Mouse (Mus musculus) macrophage (primary cell): Measurements from ENCODE around the gene Tctex1d1. TPM values are rescaled to one million over a fixed set of nuclear protein-coding genes. Genes with fewer than 3 reads are reported as not detected.

Experiments
- H3K27ac ChIP-seq: fragments of 350-480 bp; formaldehyde crosslinking; 2 replicates; pipeline ENCODE4 v1.9.0; 2021
- H3K36me3 ChIP-seq: fragments of 350-480 bp; formaldehyde crosslinking; 2 replicates; pipeline ENCODE4 v1.9.0; 2021; ENCODE audit errors: inconsistent target
- H3K4me3 ChIP-seq: fragments of 350-480 bp; formaldehyde crosslinking; 2 replicates; pipeline ENCODE4 v1.9.0; 2021; ENCODE audit errors: inconsistent target
- H3K79me2 ChIP-seq: fragments of 350-480 bp; formaldehyde crosslinking; 2 replicates; pipeline ENCODE4 v1.9.0; 2021; ENCODE audit errors: inconsistent target
- whole genome bisulfite sequencing: methylation state at CpG from one replicate; pipeline ENCODE4 v1.1.7; 2026; ENCODE audit warnings: inconsistent platforms; ENCODE audit not compliant: missing documents; 5-methylcytosine and 5-hydroxymethylcytosine counted together
- polyA plus RNA-seq: library from polyadenylated mRNA; stranded (reverse); fragments of 250-400 nt; gene quantifications from 3 replicates; pipeline ENCODE4 v1.2.4, GENCODE M21; 2018; ENCODE audit warnings: inconsistent platforms

Tctex1d1 gene
- polyA plus RNA-seq, 1 experiment from 2014 or later: not detected

GRCm38 (mm10) chr4:103005190-103005945 is 27.0 kb downstream of the Tctex1d1 start:
- Histone ChIP-seq H3K27ac (no peak overlapping the region), H3K4me3 (no peak overlapping the region), H3K36me3 (no peaks in the 10 kb centered on the region), H3K79me2 (no peaks in the 10 kb centered on the region)
- WGBS: 89% methylated on average over 15 of the region's 15 CpGs

GRCm38 (mm10) chr4:103006266-103006665 is 27.9 kb downstream of the Tctex1d1 start:
- 91% methylated on average over 5 of the region's 5 CpGs for WGBS
- Histone ChIP-seq H3K79me2 (no peaks in the 10 kb centered on the region), H3K36me3 (no peaks in the 10 kb centered on the region), H3K27ac (no peak overlapping the region), H3K4me3 (no peak overlapping the region)

DNA sequence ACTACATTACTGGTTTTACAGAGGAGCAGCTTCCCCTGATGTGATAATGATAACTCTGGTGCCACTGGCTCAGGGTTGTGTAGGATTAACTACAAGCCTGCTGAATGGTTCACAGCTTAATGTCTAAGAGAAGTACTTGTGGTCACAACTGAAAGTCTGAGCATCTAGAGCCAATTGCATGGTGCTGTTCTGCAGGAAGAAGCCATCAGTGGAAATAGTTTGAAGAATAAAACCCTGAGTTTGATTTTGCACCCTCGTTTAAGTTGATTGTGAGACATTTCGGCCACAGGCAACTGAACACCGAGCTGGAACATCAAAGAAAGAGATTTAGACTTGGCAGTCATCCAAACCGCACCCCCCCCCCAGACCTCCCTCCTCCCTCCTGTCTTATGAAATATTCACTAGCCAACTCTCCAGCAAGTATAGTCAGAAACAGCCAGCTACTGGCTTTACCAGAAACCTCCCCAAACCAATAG is 28.6 kb downstream of the Tctex1d1 start:
- H3K79me2 ChIP-seq: no peaks in the 10 kb centered on the region
- no peak overlapping the region for H3K27ac ChIP-seq
- H3K36me3 ChIP-seq: no peaks in the 10 kb centered on the region
- H3K4me3 ChIP-seq: no peak overlapping the region
- 13% methylated on average over 4 of the region's 4 CpGs for WGBS

DNA sequence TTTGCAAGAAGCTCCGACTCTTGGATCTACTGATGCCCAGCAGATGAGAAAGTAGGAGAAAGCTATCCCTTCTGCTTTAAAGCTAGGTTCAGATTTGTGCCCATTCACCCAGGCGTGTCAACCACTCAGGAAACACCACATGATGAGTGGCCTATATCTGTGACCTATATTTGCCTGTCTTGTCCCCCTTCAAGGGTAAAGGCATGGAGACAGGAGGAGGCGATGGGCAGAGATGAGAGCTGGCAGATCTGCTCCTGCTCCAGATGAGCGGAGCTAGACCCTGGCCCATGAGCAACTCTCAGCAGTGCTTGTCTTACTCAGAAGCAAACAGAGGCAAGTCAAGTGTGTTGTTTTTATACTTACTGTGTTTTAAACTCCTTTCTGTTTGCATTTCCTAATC is 32.3 kb downstream of the Tctex1d1 start:
- 90% methylated on average over 4 of the region's 4 CpGs for WGBS
- Histone ChIP-seq H3K36me3 (no peaks in the 10 kb centered on the region), H3K4me3 (no peak overlapping the region), H3K79me2 (no peaks in the 10 kb centered on the region), H3K27ac (no peak overlapping the region)

DNA sequence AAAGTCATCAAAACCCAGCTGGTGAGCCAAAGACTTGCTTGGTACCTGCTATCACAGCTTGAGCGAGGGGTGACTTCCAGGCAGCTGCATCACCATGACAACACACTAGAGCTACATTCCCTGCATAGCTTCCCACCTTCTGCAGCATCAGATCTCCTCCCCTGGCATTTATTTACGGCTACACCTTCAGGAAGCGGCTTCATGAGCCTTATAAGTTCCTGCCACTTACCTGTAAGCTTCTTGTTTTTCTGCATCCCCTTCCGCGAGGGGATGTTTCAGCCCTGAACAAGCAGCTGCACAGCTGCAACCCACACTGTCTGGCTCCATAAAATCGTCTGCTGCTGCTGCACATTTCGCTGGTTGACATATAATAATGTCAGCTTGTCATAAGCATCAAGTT is 33.4 kb downstream of the Tctex1d1 start:
- no peaks in the 10 kb centered on the region for H3K36me3 ChIP-seq
- H3K79me2 ChIP-seq: no peaks in the 10 kb centered on the region
- WGBS: 82% methylated on average over 7 of the region's 7 CpGs
- H3K27ac ChIP-seq: no peak overlapping the region
- H3K4me3 ChIP-seq: no peak overlapping the region

DNA sequence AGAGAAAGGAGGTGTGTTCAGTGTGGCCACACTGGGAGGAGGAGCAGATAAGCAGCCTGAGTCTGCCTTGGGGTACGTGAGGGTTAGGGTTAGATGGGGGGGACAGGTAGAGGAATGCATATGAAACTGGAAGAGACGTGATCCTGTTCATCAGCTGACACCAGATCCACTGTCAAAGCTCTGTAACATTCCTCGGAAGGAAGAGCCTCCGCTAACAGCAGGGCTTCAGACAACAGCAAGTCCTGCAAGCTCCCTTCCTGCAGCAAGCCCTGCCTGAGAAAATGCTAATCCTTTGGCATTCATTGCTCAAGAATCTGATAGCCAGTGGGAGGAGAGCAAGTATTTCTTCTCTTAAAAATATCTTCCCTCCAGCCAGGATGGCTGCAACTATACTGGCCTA is 35.1 kb downstream of the Tctex1d1 start:
- Histone ChIP-seq H3K27ac (no peak overlapping the region), H3K79me2 (no peaks in the 10 kb centered on the region), H3K36me3 (no peaks in the 10 kb centered on the region), H3K4me3 (no peak overlapping the region)
- WGBS: 88% methylated on average over 4 of the region's 4 CpGs

DNA sequence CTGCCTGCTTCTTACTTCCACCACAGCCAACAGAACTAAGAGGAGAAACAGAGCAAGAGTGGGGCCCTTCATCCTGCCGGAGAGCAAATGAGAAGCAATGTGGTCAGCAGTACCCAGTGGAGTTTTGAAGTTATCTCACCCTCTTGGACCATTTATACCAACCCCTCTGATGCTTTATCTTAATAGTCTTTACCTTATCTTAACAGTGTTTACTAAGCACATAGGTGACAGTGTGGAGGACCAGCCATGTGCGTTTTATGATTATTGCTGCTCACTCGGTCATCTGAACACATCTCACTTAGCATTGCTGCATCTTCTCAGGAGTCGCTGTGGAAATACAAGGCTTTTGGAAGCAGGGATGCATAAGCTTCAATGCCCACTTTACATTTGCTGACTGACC is 48.2 kb downstream of the Tctex1d1 start, which contains the start of gene Insl5:
TSS of gene Insl5 (minus strand) at position 222 of the 400 bp plus-strand sequence.
- Histone ChIP-seq H3K36me3 (no peaks in the 10 kb centered on the region), H3K79me2 (no peaks in the 10 kb centered on the region), H3K27ac (no peak within 1 kb of the TSS), H3K4me3 (no peak within 1 kb of the TSS)
- 96% methylated on average over 4 of the region's 4 CpGs for WGBS

DNA sequence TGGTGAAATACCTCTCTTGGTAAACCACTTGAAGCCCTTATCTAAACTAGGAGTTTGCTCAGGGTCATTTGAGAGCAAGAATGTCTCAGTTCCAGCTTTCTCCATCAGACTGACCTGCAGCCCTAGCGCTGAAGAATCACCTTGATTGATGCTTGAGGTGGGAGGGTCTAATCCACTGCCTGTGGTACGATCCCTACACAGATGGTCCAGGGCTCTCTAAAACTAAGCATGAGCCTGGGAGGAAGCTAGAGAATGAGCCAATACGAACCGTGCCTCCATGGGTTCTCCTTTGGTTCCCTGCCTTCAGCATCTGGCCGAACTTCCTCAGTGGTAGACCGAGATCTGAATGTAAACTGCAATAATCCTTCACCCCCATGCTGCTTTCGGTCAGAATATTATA is 49.3 kb downstream of the Tctex1d1 start:
- H3K36me3 ChIP-seq: no peaks in the 10 kb centered on the region
- no peaks in the 10 kb centered on the region for H3K79me2 ChIP-seq
- H3K27ac ChIP-seq: no peak overlapping the region

GRCm38 (mm10) chr4:103028177-103029088 is 50.0 kb downstream of the Tctex1d1 start:
- H3K79me2 ChIP-seq: no peaks in the 10 kb centered on the region
- H3K27ac ChIP-seq: no peak overlapping the region
- no peak overlapping the region for H3K4me3 ChIP-seq
- WGBS: 95% methylated on average over 13 of the region's 13 CpGs
- no peaks in the 10 kb centered on the region for H3K36me3 ChIP-seq

More for the DNA sequence above, 49.3 kb downstream of the Tctex1d1 start:
- 85% methylated on average over 7 of the region's 7 CpGs for WGBS
- no peak overlapping the region for H3K4me3 ChIP-seq

DNA sequence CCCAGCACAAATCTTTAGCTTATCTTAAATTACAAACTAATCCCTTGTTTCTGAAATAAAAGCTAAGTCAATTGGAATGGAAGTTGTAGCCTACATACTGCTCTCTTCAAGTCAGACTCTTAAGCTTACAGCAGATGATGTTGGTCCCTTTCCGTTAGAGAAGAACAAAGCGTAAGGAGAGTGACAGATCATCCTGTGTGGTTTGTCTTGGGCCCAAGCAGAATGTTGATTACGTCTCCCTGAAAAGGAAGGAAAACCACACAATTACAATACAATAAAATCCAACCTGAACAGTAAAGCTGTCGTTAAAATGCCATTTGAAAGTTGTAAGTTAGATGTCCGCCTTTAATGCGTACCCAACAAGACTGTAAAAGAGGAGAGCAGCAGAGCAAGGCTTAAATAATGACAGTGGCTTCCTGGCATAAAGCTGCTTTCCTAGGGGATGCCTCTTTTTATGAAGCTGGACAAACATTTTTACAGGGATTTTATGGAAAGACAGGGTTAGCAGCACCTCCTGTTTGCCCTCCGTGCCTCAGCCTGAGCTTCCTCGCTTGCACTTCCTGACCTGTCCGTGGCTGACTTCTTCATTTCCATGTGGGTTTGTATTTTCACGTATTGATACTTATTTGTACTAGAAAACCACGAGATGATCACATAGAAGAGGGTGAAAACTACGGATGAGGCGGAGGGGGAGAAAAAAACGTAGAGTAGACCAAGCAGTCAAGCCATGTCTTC is 60.9 kb downstream of the Tctex1d1 start:
- no peaks in the 10 kb centered on the region for H3K79me2 ChIP-seq
- H3K4me3 ChIP-seq: no peak overlapping the region
- H3K27ac ChIP-seq: no peak overlapping the region
- 29% methylated on average over 14 of the region's 14 CpGs for WGBS
- no peaks in the 10 kb centered on the region for H3K36me3 ChIP-seq

- no peaks in the 10 kb centered on the region for H3K36me3 ChIP-seq
- 6% methylated on average over 5 of the region's 5 CpGs for WGBS
- H3K4me3 ChIP-seq: no peak overlapping the region
- no peak overlapping the region for H3K27ac ChIP-seq
- H3K79me2 ChIP-seq: no peaks in the 10 kb centered on the region
Observed at GRCm38 (mm10) chr4:103039838-103040191, 61.4 kb downstream of the Tctex1d1 start.

DNA sequence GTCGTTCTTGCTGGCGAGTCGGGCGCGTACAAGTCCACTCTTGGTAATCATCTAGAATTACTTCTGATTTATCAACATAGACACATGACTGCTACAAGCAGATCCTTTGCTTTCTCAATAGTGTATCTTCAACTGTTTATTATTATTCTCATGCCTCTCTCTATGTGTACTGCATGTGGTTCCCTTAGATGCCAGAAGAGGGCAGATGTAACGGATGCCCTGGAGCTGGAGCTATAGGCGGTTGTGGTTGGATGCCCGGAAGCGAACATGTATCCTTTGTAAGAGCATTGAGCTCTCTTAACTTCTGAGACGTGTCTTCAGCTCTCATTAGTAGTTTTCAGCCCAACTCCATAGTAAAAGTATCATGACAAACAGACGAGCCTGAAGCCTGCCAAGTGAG is 64.6 kb downstream of the Tctex1d1 start:
- no peak overlapping the region for H3K4me3 ChIP-seq
- no peak overlapping the region for H3K27ac ChIP-seq
- WGBS: 90% methylated on average over 11 of the region's 11 CpGs
- no peaks in the 10 kb centered on the region for H3K79me2 ChIP-seq
- H3K36me3 ChIP-seq: no peaks in the 10 kb centered on the region

GRCm38 (mm10) chr4:103048046-103048445 is 69.6 kb downstream of the Tctex1d1 start:
- Histone ChIP-seq H3K79me2 (no peaks in the 10 kb centered on the region), H3K4me3 (no peak overlapping the region), H3K36me3 (no peaks in the 10 kb centered on the region), H3K27ac (no peak overlapping the region)
- WGBS: 97% methylated on average over 11 of the region's 11 CpGs
